Mouse (Mus musculus): ENCODE data around the gene Nptn.
"Not testable (repeated sequence)": the region's sequence is repeated elsewhere in the genome, so short reads cannot be mapped to it uniquely, and the experiment has no call there.

Nptn gene

DNA sequence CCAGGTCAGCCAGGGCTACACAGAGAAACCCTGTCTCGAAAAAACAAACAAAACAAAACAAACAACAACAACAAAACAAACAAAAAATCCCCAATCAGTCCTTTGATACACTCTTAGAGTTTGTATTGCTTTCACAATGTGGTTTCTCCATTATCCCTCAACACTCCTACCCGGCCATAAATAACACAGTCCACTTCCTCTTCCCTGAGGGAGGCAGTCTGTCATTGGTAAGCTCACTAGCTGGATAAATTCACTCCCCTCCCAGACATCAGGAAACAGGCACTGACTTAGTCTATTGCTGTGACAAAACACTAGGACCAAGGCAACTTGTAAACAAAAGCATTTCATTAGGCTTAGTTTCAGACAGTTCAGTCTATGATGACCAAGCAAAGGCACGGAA lies 21.8 kb upstream of the Nptn start:
- DNase-seq (ENCODE audit: low spot score in 2 of 2): peak in 1 of 2 experiments; percentile 58

DNA sequence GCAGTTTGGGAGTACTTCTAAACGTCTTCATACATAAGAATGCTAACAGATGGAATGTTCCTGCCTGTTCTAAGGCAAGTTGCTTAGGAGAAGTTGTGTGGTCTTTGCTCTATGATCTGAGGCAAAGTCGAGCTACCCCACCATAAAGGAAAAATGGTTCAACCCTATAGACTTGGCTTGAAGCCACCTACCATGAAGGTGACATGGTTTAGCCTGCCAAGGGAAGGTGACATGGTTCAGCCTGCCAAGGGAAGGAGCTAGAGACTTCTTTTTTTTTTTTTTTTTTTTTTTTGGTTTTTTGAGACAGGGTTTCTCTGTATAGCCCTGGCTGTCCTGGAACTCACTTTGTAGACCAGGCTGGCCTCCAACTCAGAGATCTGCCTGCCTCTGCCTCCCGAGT lies 16.1 kb upstream of the Nptn start:
- DNase-seq (ENCODE audit: low spot score in 2 of 2): not testable (repeated sequence)

DNA sequence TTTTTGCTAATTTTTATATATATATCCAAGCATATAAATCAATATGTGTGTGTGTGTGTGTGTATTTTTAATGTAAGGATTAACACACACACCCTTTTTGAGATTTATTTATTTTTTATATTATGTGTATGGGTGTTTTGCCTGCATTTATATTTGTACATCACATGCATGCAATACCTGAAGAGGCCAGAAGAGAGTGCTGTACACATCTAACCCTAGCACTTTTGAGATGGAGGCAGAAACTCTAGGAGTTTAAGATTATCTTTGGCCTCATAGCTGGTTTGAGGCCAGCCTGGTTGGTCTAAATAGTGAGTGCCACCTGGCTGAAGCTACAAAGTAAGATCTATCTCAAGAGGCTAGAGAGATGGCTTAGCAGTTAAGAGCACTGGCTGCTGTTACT lies 14.4 kb upstream of the Nptn start:
- DNase-seq (ENCODE audit: low spot score in 2 of 2): no peak

DNA sequence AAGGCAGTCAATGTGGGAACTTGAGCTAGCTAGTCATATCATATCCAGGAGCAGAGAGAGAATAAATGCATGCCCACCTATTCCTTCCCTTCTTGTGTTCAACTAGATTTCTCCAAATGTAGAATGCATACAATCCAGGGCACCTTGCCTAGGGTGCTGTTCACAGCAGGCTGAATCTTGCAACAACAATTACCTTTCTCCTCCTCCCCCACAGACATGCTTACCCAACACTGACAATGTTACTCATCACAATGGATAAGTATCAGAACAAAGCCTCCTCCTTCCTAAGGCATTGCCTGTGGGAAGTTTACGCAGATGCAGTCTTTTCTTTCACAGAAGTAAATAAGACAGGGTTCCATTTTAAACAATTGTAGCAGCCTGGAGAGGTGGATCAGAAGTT lies 11.0 kb upstream of the Nptn start:
- DNase-seq (ENCODE audit: low spot score in 2 of 2): no peak

DNA sequence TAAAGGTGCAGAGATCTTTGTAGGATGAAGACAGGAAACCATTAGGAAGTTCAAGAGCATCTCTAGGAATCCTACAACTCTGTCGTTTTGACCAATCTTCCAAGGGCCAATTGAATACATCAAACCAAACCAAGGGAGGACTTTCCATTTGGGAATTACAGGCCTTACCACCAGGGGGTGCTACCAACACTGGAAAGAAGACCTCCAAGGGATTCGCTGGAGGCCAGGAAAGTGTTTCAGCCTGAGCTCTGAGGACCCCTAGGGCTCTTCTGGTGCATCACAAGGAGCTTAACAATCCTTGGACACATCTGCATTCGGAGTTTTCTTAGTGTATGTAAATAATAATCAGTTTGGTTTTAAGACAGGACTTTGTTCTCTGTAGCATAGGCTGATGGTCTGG lies 3.4 kb upstream of the Nptn start:
- DNase-seq (ENCODE audit: low spot score in 2 of 2): peak; percentile 78 to 88

DNA sequence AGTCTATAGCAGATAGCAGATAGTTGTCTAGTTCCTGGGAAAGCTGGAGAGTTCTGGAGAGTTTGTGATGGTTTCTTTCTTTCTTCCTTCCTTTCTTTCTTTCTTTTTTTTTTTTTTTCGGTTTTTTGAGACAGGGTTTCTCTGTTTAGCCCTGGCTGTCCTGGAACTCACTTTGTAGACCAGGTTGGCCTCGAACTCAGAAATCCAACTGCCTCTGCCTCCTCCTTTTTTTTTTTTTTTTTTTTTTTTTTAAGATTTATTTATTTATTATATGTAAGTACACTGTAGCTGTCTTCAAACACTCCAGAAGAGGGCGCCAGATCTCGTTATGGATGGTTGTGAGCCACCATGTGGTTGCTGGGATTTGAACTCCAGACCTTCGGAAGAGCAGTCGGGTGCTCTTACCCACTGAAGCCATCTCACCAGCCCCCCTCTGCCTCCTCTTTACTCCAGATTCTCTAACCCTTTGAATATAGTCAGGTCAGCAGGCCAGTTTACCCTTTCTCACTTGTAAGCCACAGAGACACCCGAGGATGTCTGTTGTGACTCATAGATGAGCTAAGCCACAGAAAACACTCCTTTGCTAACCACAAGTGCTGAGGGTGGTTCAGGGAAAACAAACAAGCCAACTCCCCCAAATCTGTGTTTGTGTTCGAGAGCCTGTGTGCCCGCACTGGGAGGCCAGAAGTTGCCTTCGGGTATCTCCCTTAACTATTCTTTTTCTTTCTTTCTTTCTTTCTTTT lies 1.4 kb upstream of the Nptn start:
- not testable (repeated sequence) for DNase-seq (ENCODE audit: low spot score in 2 of 2)

DNA sequence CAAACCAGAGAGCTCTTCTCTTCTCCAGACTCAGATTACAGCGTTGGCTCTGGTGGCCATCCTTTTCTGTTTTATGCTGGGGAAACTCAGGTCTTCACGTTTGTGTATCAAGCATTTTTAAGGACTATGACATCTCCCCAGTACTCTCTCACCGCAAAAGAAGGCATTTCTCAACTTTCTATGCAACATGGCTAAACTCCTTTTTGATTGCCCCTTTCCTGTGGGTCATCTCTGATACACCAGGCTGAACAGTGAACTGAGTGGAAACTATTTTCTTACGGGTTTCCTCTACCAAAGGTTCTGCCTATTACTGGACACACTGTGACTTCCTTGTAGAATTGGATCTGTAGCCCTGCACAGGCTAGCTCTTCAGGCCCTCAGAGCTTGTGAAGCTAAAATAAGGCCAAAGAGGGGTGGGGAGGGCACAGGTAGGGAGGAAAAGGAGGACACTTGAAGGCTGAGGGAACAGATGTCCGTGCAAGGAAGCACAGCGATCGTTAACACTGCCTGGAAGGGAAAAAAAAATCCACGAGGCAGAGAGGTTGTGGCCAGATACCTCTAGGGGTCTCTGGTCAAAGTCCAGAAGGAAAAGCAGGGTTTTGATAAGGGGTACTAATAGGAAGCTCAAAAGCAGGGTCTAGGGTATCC lies 633 bp upstream of the Nptn start:
- no peak for DNase-seq (ENCODE audit: low spot score in 2 of 2)

DNA sequence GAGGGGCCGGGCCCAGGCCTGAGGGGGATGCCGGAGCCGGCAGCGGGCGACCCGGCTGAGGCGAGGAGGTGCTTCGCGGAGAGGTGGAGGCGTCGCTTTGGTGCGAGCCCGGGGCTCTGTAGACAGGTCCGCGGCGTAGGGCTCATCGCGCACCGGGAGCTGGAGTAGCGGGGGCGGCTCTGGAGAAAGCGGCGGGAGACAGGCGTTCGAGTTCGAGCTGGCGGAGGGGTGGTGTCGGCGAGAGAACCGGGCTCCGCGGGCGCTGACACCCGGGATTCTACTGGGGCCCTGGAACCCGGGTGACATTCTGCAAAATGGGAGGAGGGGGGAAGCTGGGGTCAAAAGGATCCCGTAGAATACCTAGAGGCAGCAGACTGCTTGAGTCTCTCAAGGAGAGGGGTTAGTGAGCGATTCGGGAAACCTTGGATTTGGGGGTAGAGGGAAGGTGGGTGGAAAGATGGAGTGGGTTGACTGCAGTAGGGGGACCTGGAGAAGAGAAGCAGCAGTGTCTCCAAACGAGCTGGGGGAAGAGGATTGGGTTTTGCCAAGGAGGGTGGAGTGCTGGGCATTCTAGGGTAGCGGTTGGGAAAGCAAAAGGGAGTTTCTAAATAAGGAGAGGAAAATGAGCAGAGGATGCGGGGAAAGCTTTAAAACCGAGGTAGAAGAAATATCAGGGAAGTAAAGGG lies 684 bp downstream of the Nptn start:
- peak; percentile 25 to 60 for DNase-seq (ENCODE audit: low spot score in 2 of 2)

DNA sequence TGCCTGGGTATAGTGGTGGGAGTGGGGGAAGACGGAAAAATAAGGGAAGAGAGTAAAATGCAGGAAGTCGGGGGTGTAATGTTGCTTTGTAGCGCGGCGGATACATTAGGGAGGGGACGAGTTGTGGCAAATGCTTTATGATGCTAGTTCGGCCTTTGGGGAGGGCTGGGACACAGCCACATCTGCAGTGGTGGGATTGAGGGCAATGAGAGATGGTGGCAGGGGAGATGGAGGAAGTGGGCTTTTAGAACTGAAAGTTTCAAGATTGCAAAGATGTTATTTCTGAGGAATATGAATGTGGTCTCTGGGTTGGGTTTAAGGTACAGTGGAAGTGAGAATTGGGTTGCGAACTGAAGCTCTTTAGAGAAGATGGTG lies 1.2 kb downstream of the Nptn start:
- DNase-seq (ENCODE audit: low spot score in 2 of 2): peak in 1 of 2 experiments; percentile 21

DNA sequence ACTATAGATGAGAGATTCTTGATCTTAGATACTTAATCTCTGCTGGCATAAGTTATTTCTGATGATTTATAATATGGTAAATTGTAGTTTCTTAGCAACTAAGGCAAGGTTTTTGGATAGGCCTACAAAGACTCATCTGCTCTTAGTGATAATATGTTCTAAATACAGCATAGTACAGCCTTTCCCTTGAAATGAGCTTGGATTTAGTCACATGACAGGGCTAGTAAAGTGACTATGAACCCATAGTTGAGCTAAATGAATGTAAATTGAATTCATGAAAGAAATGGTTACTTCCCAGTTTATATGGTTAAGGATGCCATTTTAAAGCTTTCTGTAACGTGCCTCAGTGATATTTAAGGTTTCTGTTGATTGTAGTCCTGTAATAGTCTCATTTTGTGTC lies 2.3 kb downstream of the Nptn start:
- no peak for DNase-seq (ENCODE audit: low spot score in 2 of 2)

DNA sequence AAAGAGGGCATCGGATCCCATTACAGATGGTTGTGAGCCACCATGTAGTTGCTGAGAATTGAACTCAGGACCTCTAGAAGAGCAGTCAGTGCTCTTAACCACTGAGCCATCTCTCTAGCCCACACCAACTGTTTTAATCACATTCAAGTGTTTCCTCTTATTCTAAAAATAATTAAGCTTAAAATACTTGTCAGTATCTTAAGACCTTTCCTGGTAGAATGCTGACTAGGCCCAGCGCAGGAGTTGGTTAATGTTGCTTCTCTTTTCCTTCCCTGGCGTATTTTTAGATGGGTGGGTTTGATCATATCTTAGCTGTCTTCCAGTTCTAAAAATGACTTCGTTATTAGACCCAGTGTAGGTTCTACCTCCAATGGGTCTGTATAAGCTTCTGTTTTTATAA lies 6.6 kb downstream of the Nptn start:
- peak; percentile 21 to 55 for DNase-seq (ENCODE audit: low spot score in 2 of 2)

DNA sequence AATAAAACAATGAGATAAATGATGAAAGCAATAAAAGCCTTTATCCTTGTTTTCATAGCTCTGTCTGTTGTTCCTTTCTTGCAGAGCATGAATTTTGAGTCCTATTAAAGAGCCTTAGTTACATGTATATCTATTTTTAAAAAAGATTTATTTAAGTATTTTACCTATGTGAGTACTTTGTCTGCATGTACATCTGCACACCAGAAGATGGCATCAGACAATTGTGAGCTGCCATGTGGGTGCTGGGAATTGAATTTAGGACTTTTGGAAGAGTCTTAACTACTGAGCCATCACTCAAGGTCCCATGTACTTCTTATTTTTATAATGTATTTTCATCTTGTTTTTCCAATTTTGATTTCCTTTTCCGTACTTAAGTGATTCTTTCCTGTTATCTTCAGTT lies 13.3 kb downstream of the Nptn start:
- no peak for DNase-seq (ENCODE audit: low spot score in 2 of 2)

DNA sequence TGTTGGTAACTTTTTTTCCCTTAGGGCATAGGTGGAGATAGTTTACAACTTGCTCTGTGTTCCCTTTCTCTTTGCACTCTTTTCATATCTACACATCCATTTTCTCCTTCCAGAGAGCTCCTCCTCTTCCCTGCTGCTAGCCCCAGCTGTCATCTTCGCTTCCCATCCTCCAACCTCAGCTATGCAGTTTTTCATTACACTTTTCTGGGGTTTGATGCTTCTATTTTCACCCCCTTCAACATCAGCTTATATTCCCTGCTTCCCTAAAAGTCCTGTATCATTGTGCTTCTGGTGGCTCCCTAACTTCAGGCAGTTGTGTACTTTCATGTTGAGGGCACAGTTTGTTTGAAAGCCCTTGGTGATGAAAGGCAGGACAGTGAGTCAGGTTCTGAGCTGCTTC lies 31.8 kb downstream of the Nptn start:
- no peak for DNase-seq (ENCODE audit: low spot score in 2 of 2)

DNA sequence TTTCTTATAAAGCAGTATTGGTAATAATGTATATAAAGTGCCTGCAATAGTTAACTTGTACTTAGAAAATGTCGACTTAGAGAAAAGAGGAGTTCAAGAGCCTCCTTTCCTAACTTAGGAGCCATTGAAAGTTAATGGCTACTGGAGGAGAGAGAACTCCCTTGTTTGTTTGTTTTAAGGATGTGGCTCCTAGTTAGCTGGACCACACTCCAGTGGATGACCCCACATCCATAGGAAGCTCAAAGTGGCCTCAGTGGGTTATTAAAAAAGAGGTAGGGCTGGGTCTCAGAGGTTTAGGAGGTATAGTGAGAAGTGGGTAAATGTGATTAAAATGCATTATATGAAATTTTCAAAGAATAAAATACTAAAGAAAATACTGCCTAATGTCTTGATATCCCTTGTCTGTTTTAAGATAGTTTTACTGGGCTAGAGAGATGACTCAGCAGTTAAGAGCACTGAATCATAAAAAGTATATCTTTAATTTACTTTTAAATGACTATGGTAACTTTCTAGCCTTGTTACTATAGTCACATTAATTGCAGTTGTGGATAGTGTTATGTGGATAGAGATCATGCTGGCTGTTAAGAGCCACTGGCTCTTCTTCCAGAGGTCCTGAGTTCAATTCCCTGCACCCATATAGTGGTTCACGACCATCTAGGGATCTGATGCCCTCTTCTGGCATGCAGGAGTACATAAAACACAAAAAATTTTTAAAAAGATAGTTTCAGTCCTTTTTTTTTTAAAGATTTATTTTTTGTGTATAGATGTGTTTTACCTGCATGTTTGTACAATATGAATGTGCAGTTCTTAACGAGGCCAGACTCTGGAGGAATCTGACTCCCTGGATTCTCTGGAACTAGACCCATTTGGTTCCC lies 33.3 kb downstream of the Nptn start:
- DNase-seq (ENCODE audit: low spot score in 2 of 2): no peak

DNA sequence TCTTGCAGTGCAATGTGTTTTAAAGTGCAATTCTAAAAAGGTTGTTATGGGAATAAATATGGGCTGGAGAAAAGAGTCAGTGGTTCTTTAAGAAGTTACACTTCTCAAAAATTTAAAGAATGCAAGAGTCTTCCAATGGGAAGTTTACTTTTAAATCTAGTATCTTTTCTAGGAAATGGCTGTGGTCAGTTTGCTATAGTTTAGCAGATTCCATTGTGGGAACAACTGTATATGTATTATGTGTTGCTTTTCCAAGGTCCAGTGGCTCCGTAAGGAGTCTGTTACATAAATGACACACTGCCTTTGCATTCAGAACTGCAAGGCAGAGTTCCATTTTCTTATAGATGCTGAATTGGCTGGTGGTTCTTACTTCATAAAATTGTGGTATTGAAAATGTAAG lies 41.0 kb downstream of the Nptn start:
- DNase-seq (ENCODE audit: low spot score in 2 of 2): no peak

DNA sequence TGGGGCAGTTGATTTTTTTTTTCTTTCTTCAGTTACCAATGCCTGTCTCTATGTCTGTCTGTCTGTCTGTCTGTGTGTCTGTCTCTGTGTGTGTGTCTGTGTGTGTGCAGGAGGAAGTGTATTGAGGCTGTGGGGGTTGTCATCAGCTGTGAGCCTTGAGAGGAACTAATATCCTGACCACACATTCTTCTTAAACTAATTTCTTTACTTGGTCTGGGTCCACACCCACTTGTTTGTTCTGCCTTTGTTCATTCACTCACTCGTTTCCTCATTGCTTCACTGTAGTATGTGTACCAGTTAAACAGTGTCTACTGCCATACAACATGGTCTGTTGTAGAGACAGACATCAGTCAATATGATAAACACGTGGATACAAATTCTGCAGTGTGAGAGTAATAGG lies 45.2 kb downstream of the Nptn start:
- no peak for DNase-seq (ENCODE audit: low spot score in 2 of 2)

DNA sequence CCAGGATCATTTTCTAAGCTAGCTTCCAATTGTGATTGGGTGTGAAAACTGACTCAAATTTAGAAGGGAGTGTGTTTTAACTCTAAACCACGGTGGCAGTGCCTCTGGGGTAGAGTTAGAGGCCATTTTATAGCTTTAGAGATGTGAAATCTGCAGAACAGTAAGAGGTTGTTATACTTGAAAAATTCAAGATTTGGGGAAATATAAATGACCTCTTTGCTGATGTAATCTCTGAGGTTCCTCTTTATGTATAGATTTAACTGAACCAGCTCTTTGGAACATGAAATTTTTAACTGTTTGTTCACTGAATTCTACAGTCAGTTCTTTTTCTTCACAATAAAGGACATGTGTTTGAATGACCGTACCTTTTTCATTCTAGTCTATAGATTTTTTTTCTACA lies 48.4 kb downstream of the Nptn start:
- no peak for DNase-seq (ENCODE audit: low spot score in 2 of 2)

DNA sequence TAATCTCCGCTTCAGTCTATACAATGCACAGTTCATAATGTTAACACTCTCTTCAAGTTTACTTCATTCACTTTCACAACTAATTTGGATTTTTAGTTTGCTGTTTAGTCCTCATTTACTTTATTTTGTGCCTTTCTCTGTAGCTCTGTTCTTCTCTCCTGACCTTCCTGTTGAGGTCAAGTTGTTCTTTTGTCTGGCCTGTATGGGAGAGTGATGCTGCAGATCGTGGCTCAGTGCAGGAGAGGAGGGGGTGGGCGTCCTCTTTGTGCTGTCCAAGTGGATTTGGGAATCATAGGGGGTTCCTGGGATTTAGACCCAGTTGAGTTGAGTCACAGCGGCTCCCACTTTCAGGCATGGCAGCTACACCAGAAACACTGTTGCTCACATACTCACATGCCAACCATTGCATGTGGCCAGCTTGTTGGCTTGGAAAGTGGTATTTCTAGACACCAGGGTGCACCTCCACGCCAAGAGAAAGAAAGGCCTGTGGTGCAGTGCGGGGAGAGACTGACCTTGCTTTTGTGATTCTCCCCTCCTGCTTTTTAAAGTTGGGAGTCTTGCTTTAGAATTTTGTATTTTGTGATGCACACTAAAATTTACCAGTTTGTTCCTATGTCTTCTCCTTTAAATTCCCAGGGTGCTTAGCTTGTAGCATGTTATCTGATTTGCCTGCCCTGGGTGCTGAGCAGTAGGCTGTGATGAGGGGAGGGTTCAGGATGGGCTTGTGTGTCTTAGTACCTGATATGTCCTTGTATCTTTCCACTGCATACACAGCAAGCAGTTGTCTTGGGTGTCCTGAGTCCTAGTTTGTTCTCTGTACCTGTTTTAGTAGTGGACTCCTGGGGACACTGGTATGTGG lies 66.6 kb downstream of the Nptn start:
- DNase-seq (ENCODE audit: low spot score in 2 of 2): no peak

DNA sequence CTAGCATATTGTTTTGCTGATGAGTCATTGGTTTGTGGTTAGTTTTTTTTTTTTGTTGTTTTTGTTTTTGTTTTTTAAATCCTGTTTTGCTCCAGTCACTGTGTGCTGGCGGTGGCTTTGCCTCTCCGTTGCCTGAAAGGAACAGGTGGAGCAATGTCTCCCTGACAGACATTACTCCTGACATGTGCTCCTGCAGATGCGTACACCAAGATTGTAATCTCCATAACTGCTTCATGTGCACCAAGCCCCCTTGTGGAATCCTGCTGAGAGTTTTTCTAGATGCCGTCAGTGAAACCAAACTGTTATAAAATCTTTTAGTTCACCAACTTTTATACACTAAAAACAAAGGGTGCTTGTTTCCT lies 67.2 kb downstream of the Nptn start:
- DNase-seq (ENCODE audit: low spot score in 2 of 2): no peak

DNA sequence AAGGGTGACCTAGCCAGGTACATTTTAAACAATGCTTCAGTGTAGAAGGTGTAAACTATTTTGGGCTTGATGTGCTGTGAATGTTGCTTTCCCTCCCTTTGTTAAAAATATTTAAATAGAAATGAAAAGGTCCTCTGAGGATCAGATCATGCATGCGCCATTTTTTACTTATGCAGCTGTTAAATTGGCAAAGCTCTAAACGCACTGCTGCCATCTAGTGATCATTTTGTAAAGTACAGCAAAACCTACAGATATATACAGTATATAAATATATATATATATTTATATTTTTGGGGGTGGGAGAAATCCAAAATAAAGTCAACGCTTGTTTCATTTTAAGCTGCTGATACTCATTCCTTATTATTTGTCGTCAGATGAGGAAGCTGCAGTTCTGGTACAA lies 70.0 kb downstream of the Nptn start:
- peak in 1 of 2 experiments; percentile 64 for DNase-seq (ENCODE audit: low spot score in 2 of 2)

DNA sequence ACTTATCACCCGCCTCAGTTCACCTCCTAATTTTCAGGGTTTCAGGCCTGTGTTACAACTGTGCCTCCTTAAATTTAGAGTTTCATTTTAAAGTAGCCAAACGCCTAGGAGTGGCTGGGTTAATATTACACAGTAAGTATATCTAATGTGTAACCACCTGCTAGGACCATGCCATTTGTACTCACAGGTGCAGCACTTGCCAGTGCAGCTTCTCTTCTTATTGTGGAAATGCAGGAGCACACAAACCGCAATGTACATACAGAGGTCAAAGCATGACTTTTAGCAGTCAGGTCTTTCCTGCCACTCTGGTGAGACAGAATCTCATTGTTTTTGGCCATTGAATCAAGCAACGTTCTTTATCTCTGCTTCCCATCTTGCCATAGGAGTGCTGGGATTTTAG lies 72.5 kb downstream of the Nptn start:
- DNase-seq (ENCODE audit: low spot score in 2 of 2): no peak

Data from heart, adult 9 months (tissue).